Mouse (Mus musculus): ENCODE measurements around the gene Pcgf6.
"Not testable (repeated sequence)": the region's sequence is repeated elsewhere in the genome, so short reads cannot be mapped to it uniquely, and the experiment has no call there.

Gene Pcgf6

GRCm38 (mm10) chr19:47024954-47025353 lies 25.8 kb downstream of the Pcgf6 start:
- DNase-seq: peak in 1 of 2 experiments; percentile 17

- no peak for DNase-seq
These were observed 27.2 kb downstream of the Pcgf6 start for GRCm38 (mm10) chr19:47023546-47023945.

- no peak for DNase-seq
These were observed 28.0 kb downstream of the Pcgf6 start for GRCm38 (mm10) chr19:47022709-47023108.

DNA sequence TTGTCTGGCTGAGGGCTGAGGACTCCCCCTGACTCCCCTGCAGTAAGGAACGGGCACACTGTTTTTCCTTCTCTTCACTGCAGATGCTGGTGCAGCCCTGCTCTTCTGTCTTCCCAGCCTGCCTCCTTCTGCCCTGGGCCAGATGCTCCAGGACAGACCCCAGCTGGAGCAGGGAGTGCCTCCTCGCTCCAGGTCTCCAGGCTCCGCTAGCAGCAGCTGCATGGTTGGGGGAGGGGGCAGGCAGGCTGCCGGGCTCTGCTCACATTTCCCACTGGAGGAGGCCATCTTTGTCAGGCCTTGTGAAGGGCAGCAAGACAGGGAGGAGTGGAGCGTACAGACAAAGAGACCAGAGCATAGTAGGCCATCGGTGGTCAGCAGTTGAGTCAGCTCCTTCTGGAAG lies 31.4 kb downstream of the Pcgf6 start:
- peak; percentile 68 to 73 for DNase-seq

GRCm38 (mm10) chr19:47018330-47018729 lies 32.4 kb downstream of the Pcgf6 start:
- DNase-seq: no peak

DNA sequence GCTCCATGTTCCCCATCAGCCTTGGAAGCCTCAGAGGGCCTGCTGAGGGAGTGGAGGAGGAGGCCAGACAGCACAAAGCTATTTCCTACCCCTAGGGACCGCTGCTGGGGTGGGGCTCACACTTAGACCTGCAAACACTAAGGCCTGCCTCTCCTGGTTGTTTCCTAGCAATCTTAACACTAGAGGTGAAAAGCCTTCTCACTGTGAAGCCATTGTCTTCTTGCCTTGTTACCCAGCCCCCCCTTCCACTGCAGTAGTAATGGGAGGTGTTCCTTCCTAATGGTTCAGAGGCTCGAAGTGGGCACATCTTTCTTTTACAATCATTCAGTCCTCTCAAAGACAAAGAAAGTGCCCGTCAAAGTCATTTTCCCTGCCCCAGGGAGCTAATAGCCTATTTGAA lies 32.9 kb downstream of the Pcgf6 start:
- peak in 1 of 2 experiments; percentile 45 for DNase-seq

DNA sequence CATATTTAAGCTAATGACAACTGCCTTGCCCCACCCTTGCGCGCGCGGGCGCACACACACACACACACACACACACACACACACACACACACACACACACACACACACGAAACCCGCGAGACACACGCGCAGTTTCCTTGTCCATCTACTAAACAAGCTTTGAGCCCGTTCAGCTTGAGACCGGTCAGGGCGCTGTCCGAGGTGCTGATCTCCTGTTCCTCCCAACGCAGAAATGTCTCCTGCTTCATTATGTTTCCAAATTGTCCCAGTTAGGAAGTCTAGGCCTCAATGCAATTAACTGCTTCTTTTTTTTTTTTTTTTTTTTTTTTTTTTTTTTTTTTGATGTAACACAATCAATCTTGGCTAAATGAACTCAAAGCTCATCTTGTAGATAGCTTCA lies 34.2 kb downstream of the Pcgf6 start:
- DNase-seq: peak; percentile 58 to 68

- DNase-seq: peak; percentile 45 to 52
These were observed 34.7 kb downstream of the Pcgf6 start for GRCm38 (mm10) chr19:47015965-47016364.

DNA sequence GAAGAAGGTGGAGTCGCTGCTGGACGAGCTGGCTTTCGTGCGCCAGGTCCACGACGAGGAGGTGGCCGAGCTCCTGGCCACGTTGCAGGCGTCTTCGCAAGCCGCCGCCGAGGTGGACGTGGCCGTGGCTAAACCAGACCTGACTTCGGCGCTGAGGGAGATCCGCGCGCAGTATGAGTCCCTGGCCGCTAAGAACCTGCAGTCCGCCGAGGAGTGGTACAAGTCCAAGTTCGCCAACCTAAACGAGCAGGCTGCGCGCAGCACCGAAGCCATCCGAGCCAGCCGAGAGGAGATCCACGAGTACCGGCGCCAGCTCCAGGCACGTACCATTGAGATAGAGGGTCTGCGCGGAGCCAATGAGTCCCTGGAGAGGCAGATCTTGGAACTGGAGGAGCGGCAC lies 35.3 kb downstream of the Pcgf6 start:
- DNase-seq: peak in 1 of 2 experiments; percentile 62

- DNase-seq: peak; percentile 95 to 96
These were observed 36.0 kb downstream of the Pcgf6 start, which contains the start of the genes Ina and Nt5c2 for GRCm38 (mm10) chr19:47014447-47015381. Gene Ina, plus strand, starts transcription at chr19:47014698. Gene Nt5c2, minus strand, starts transcription at chr19:47015153.

GRCm38 (mm10) chr19:47014159-47014446 lies 36.6 kb downstream of the Pcgf6 start:
- DNase-seq: no peak

DNA sequence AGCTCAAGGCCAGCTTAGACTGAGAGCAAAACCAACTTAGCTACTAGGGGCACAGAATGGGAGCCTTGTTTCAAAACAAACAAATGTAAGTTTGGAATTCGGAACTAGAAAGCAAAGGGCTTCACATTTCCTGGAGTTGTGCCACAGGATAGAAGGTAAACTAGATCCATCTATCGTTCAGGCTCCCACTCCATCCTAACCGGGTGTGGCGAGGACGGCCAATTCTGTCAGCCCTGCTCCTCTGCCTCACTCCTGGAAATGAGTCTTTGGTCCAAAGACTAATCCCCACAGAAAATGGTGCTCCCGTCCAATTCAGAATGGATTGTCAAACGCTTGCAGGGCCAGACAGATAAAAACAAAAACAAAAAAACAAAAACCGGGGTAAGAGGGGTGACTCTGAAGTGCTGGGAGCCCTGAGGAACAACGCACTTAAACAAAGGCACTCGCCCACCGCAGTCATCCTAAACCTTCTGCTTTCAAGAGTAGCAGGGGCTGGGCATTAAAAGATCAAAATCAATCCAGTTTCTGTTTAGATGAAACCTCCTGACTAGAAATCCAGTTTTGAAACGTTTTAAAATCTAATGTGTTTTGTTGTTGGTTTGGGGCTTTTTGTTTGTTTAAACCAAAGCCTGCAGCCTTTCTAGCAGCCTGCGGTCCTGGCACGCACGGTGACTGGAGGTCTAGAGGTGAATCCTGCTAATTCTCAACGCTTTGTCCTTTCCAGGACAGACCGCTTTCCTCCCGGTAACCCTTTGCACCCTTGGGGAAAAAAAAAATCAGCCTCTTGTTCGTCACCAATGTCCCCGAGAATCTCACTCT lies 37.2 kb downstream of the Pcgf6 start:
- DNase-seq: peak; percentile 46 to 54

- DNase-seq: peak; percentile 64 to 67
These were observed 38.1 kb downstream of the Pcgf6 start for GRCm38 (mm10) chr19:47012521-47013130.

- no peak for DNase-seq
These were observed 40.8 kb downstream of the Pcgf6 start for GRCm38 (mm10) chr19:47009943-47010342.

- DNase-seq: no peak
These were observed 41.3 kb downstream of the Pcgf6 start for GRCm38 (mm10) chr19:47009420-47009819.

DNA sequence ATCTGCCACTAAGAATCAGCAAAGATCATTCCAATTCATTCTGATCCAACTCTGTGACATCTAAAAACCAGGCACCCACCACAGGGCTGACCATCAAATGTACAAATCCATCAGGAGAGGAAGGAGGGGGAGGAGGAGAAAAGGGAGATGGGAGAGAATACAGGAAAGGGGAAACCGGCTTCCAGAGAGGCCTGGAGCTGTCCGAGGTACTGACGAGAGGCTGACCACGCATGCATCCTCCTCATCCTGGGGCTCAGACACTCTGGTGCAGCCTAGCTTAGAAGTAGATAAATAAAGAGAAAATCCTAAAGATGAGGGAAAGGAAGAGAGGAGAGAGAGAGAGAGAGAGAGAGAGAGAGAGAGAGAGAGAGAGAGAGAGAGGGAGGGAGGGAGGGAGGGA lies 44.4 kb downstream of the Pcgf6 start:
- DNase-seq: peak in 1 of 2 experiments; percentile 34

DNA sequence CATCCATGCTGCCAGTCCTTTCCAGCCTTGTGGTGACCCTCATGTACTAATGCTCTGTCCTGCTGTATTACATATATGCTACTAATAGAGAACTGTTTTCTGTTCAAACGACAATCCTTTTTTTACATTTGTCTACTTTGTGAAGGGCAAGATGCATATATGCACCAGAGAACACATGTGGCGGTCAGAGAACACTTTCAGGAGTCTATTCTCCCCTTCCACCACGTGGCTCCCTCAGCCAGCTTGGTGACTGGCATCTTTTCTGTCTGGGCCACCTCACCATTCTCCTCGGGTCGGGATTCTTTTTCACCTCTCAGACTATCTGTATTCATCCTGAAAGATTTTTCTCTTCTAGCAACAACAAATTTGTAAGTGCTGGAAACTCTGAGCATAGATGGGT lies 44.8 kb downstream of the Pcgf6 start:
- DNase-seq: no peak

GRCm38 (mm10) chr19:47003742-47004511 lies 46.8 kb downstream of the Pcgf6 start:
- no peak for DNase-seq

DNA sequence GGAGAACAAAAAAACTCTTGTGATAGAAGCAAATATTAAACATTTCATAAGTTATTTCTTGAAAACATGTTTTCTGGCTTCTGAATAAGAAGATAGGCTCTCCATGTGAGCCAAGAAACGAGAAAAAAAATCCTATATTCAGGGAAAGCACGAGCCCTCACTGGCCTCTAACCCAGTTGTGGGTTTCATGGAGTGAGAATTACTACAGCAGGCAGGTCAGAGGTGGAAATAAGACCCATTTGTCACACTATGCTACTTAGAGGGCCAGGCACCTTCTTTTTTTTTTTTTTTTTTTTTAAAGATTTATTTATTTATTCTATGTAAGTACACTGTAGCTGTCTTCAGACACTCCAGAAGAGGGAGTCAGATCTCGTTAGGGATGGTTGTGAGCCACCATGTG lies 50.3 kb downstream of the Pcgf6 start:
- not testable (repeated sequence) for DNase-seq

DNA sequence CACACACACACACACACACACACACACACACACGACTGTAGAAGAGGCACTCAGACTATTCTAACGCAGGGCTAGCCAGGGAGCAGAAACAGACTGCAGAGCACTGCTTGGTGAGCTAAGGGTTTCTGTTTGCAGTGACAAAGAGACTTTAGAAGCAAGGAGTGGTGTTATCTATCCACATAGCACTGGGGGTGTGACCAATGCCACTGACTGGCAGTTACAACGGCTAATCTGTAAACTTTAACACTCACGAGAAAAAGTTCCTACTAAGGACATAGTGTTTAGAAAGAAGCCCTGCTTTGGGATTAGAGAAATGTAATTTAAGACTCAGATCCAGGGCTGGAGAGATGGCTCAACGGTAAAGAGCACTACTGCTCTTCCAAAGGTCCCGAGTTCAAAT lies 51.0 kb downstream of the Pcgf6 start:
- DNase-seq: no peak

DNA sequence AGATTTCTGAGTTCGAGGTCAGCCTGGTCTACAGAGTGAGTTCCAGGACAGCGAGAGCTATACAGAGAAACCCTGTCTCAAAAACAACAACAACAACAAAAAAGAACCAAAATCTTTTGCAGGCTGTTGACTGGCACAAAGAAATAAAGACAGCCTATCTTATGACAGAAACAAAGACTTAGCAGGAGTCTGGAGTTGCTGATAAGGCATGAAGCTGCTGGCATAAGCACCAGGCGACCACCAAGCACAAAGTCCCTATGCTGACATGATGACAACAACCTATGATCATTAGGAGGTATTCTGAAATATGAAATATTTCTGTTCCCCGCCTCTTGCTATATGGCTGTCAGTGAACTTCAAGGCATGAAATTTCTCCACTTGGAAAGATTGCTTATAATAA lies 51.8 kb downstream of the Pcgf6 start:
- DNase-seq: no peak

- no peak for DNase-seq
These were observed 52.4 kb downstream of the Pcgf6 start for GRCm38 (mm10) chr19:46998168-46998870.

Data from cerebellum, postnatal 10 days (tissue).